Mouse (Mus musculus) T-helper 1 cell (primary cell): Measurements from ENCODE around the gene Csnk2b.

ENCODE experiments used
- in situ Hi-C: fragments of 300-600 bp; cut with MboI, MseI; formaldehyde crosslinking; loops from one replicate; pipeline ENCODE4 v1.15.1; 2025; ENCODE audit warnings: high pct_unique_total_duplicates

Gene Csnk2b

GRCm38 (mm10) chr17:35153077-35153476 lies 31.2 kb upstream of the Csnk2b start:
- in situ Hi-C loops: no loop called here

GRCm38 (mm10) chr17:35152121-35152520 lies 30.3 kb upstream of the Csnk2b start:
- in situ Hi-C loops: no loop called here

GRCm38 (mm10) chr17:35147922-35148639 lies 26.2 kb upstream of the Csnk2b start:
- in situ Hi-C loops: no loop called here

- in situ Hi-C loops: no loop called here
Measured at GRCm38 (mm10) chr17:35147348-35147747, 25.5 kb upstream of the Csnk2b start.

- in situ Hi-C loops: no loop called here
Measured at GRCm38 (mm10) chr17:35146139-35146538, 24.3 kb upstream of the Csnk2b start.

GRCm38 (mm10) chr17:35141971-35142370 lies 20.1 kb upstream of the Csnk2b start:
- in situ Hi-C loops: no loop called here

GRCm38 (mm10) chr17:35140490-35140996 lies 18.7 kb upstream of the Csnk2b start:
- in situ Hi-C loops: no loop called here

GRCm38 (mm10) chr17:35139269-35139668 lies 17.4 kb upstream of the Csnk2b start:
- in situ Hi-C loops: no loop called here

GRCm38 (mm10) chr17:35135591-35136320 lies 13.9 kb upstream of the Csnk2b start:
- in situ Hi-C loops: no loop called here

GRCm38 (mm10) chr17:35134801-35135590 lies 13.1 kb upstream of the Csnk2b start, which contains the start of gene Bag6:
Gene Bag6 (plus strand): TSS chr17:35135178.
- in situ Hi-C loops: no loop called here

GRCm38 (mm10) chr17:35133517-35133916 lies 11.7 kb upstream of the Csnk2b start:
- in situ Hi-C loops: no loop called here

GRCm38 (mm10) chr17:35132174-35132560 lies 10.3 kb upstream of the Csnk2b start:
- in situ Hi-C loops: no loop called here

- in situ Hi-C loops: no loop called here
Measured at GRCm38 (mm10) chr17:35131500-35132173, 9.8 kb upstream of the Csnk2b start, which contains the start of gene Apom. Gene Apom (minus strand): TSS chr17:35132050.

- in situ Hi-C loops: no loop called here
Measured at GRCm38 (mm10) chr17:35131038-35131437, 9.2 kb upstream of the Csnk2b start.

GRCm38 (mm10) chr17:35128996-35129395 lies 7.1 kb upstream of the Csnk2b start:
- in situ Hi-C loops: no loop called here

- in situ Hi-C loops: no loop called here
Measured at GRCm38 (mm10) chr17:35127017-35127416, 5.2 kb upstream of the Csnk2b start.

GRCm38 (mm10) chr17:35126206-35126611 lies 4.4 kb upstream of the Csnk2b start, which contains the start of gene D17H6S53E:
Gene D17H6S53E (plus strand): TSS chr17:35126373.
- in situ Hi-C loops: no loop called here

GRCm38 (mm10) chr17:35125578-35125977 lies 3.7 kb upstream of the Csnk2b start:
- in situ Hi-C loops: no loop called here

- in situ Hi-C loops: no loop called here
Measured at GRCm38 (mm10) chr17:35125081-35125480, 3.2 kb upstream of the Csnk2b start.

GRCm38 (mm10) chr17:35124261-35124896 lies 2.5 kb upstream of the Csnk2b start:
- in situ Hi-C loops: loop anchor here (25.0 kb wide), 1 partner anchor 487 kb away; the partner anchor contains the start of genes Atf6b, Fkbpl, Ppt2 and Prrt1

- in situ Hi-C loops: loop anchor here (25.0 kb wide), 1 partner anchor 486 kb away; the partner anchor contains the start of genes Atf6b, Fkbpl, Ppt2 and Prrt1
Measured at GRCm38 (mm10) chr17:35123287-35123686, 1.4 kb upstream of the Csnk2b start.
